Mouse (Mus musculus) sigmoid colon, adult 10 weeks (tissue): ENCODE data around the gene Slc30a10. TPM values are rescaled to one million over a fixed set of nuclear protein-coding genes. Genes with fewer than 3 reads are reported as not detected.

Experiments
- polyA plus RNA-seq: library from polyadenylated mRNA; stranded (reverse); fragments of 350-450 nt; fragmentation: Illumina TruSeq; extraction: RNeasy Lipid Tissue Mini Kit (QIAGEN cat#74804); gene quantifications from one replicate; pipeline ENCODE4 v1.2.3, GENCODE M21; 2014; ENCODE audit warnings: low read depth, low replicate concordance

Gene Slc30a10
- polyA plus RNA-seq: 28.5 TPM

GRCm38 (mm10) chr1:185454575-185454954 is at the start of gene Slc30a10:
Slc30a10 (plus strand) TSS chr1:185454848.

Other genes with a start within 250 kb of the Slc30a10 start
- 36.4 TPM for gene Iars2, start 125.5 kb upstream of the Slc30a10 start, polyA plus RNA-seq
- gene Bpnt1, start 122.7 kb upstream of the Slc30a10 start, polyA plus RNA-seq: 135 TPM
- 63.7 TPM for gene Eprs, start 91.8 kb upstream of the Slc30a10 start, polyA plus RNA-seq